Mouse (Mus musculus) limb, embryonic 11.5 days (tissue): ENCODE results near the gene Pnliprp1. TPM values are rescaled to one million over a fixed set of nuclear protein-coding genes. Genes with fewer than 3 reads are reported as not detected.

Experiments
- ATAC-seq: fragments of 200-750 bp; cut with Nextera tagmentation; 2 replicates; pipeline ENCODE4 v1.8.0; 2017; ENCODE audit warnings: low read depth; ENCODE audit not compliant: insufficient number of reproducible peaks, low FRiP score, low TSS enrichment
- DNase-seq: peaks from one replicate; pipeline ENCODE4 v3.0.0-alpha.2; 2015; ENCODE audit warnings: low spot score
- H3K27ac ChIP-seq: fragments of 300-500 bp; sonication (generic); replicated peaks from 2 replicates; pipeline ENCODE4 v1.5.1; 2014; ENCODE audit warnings: low read depth, mild to moderate bottlenecking, low read length
- H3K27me3 ChIP-seq: fragments of 300-500 bp; sonication (generic); 2 replicates; pipeline ENCODE4 v1.6.1; 2014; ENCODE audit warnings: mild to moderate bottlenecking, low read length, mixed read lengths; ENCODE audit not compliant: control insufficient read depth, insufficient read depth
- H3K36me3 ChIP-seq: fragments of 300-500 bp; sonication (generic); 2 replicates; pipeline ENCODE4 v1.6.1; 2014; ENCODE audit warnings: mild to moderate bottlenecking, low read length, moderate library complexity, mixed read lengths; ENCODE audit not compliant: control insufficient read depth, insufficient read depth
- H3K4me1 ChIP-seq: fragments of 300-500 bp; sonication (generic); 2 replicates; pipeline ENCODE4 v1.6.1; 2014; ENCODE audit warnings: low read length, mixed read lengths; ENCODE audit not compliant: control insufficient read depth, insufficient read depth
- H3K4me2 ChIP-seq: fragments of 300-500 bp; sonication (generic); 2 replicates; pipeline ENCODE4 v1.6.1; 2014; ENCODE audit warnings: low read depth, mild to moderate bottlenecking, moderate library complexity; ENCODE audit not compliant: severe bottlenecking
- H3K4me3 ChIP-seq: fragments of 300-500 bp; sonication (generic); 2 replicates; pipeline ENCODE4 v1.5.1; 2014; ENCODE audit warnings: low read depth, low read length
- H3K9ac ChIP-seq: fragments of 300-500 bp; sonication (generic); 2 replicates; pipeline ENCODE4 v1.6.1; 2014; ENCODE audit warnings: mild to moderate bottlenecking, low read length
- H3K9me3 ChIP-seq: fragments of 300-500 bp; sonication (generic); 2 replicates; pipeline ENCODE4 v1.6.1; 2016; ENCODE audit warnings: low read length; ENCODE audit not compliant: control insufficient read depth
- WGBS: fragments of 180-500 bp; shearing (Covaris S2); extraction: QIAGEN DNeasy Blood & Tissue Kit; methylation state at CpG from one replicate; pipeline ENCODE4 v1.1.7; 2014; 5-methylcytosine and 5-hydroxymethylcytosine counted together
- polyA plus RNA-seq: library from polyadenylated mRNA; unstranded; fragments of >200 nt; fragmentation: Nextera tagmentation; extraction: Ambion mirVana; gene quantifications from 2 replicates; pipeline ENCODE4 v1.2.1, GENCODE M21; 2014

Pnliprp1 gene
- polyA plus RNA-seq, 1 experiment from 2014 or later = not detected

- DNase-seq (no peak), ATAC-seq (no peak)
- no peaks in the 10 kb centered on the region for H3K4me1 ChIP-seq
- 55% methylated on average over 5 of the region's 5 CpGs for WGBS
- no peak overlapping the region for H3K27ac ChIP-seq
- no peaks in the 10 kb centered on the region for H3K27me3 ChIP-seq
- H3K4me3 ChIP-seq = no peak overlapping the region
- H3K9ac ChIP-seq = no peak overlapping the region
- no peak overlapping the region for H3K4me2 ChIP-seq
- no peaks in the 10 kb centered on the region for H3K9me3 ChIP-seq
- H3K36me3 ChIP-seq = no peaks in the 10 kb centered on the region
These were observed 931 bp upstream of the Pnliprp1 start for GRCm38 (mm10) chr19:58727756-58728155.

- H3K4me2 ChIP-seq = no peak overlapping the region
- H3K9ac ChIP-seq = no peak overlapping the region
- ATAC-seq = no peak
- H3K27me3 ChIP-seq = no peaks in the 10 kb centered on the region
- no peak for DNase-seq
- H3K9me3 ChIP-seq = no peaks in the 10 kb centered on the region
- H3K27ac ChIP-seq = no peak overlapping the region
- WGBS = 82% methylated on average over 6 of the region's 6 CpGs
- H3K36me3 ChIP-seq = no peaks in the 10 kb centered on the region
- no peaks in the 10 kb centered on the region for H3K4me1 ChIP-seq
- no peak overlapping the region for H3K4me3 ChIP-seq
These were observed 4.5 kb downstream of the Pnliprp1 start for GRCm38 (mm10) chr19:58733216-58733615.

GRCm38 (mm10) chr19:58738111-58738510, 9.4 kb downstream of the Pnliprp1 start:
- Histone ChIP-seq H3K27ac (no peak overlapping the region), H3K9ac (no peak overlapping the region), H3K4me3 (no peak overlapping the region), H3K36me3 (no peaks in the 10 kb centered on the region), H3K27me3 (no peaks in the 10 kb centered on the region), H3K4me1 (no peaks in the 10 kb centered on the region), H3K9me3 (no peaks in the 10 kb centered on the region), H3K4me2 (no peak overlapping the region)
- ATAC-seq = no peak
- no peak for DNase-seq
- WGBS = 85% methylated on average over 4 of the region's 4 CpGs

- Histone ChIP-seq H3K9me3 (no peaks in the 10 kb centered on the region), H3K4me1 (no peaks in the 10 kb centered on the region)
- WGBS = 84% methylated on average over 6 of the region's 6 CpGs
These were observed 12.3 kb downstream of the Pnliprp1 start for GRCm38 (mm10) chr19:58741036-58741435.

GRCm38 (mm10) chr19:58742711-58743110, 14.0 kb downstream of the Pnliprp1 start:
- Histone ChIP-seq H3K9ac (no peak overlapping the region), H3K4me3 (no peak overlapping the region), H3K4me2 (no peak overlapping the region), H3K27ac (no peak overlapping the region), H3K4me1 (no peaks in the 10 kb centered on the region), H3K36me3 (no peaks in the 10 kb centered on the region), H3K9me3 (no peaks in the 10 kb centered on the region), H3K27me3 (no peaks in the 10 kb centered on the region)
- no peak for DNase-seq
- WGBS = 87% methylated on average over 4 of the region's 4 CpGs
- ATAC-seq = no peak

More at GRCm38 (mm10) chr19:58741036-58741435, 12.3 kb downstream of the Pnliprp1 start:
- Histone ChIP-seq H3K36me3 (no peaks in the 10 kb centered on the region), H3K4me3 (no peak overlapping the region), H3K4me2 (no peak overlapping the region), H3K9ac (no peak overlapping the region), H3K27ac (no peak overlapping the region), H3K27me3 (no peaks in the 10 kb centered on the region)
- DNase-seq = no peak
- ATAC-seq = no peak

GRCm38 (mm10) chr19:58743736-58744135, 15.0 kb downstream of the Pnliprp1 start:
- ATAC-seq = no peak
- no peaks in the 10 kb centered on the region for H3K4me1 ChIP-seq
- no peak overlapping the region for H3K27ac ChIP-seq
- H3K4me3 ChIP-seq = no peak overlapping the region
- H3K9me3 ChIP-seq = no peaks in the 10 kb centered on the region
- no peak overlapping the region for H3K4me2 ChIP-seq
- no peak for DNase-seq
- H3K9ac ChIP-seq = no peak overlapping the region
- H3K36me3 ChIP-seq = no peaks in the 10 kb centered on the region
- H3K27me3 ChIP-seq = no peaks in the 10 kb centered on the region
- WGBS = 40% methylated on average over 4 of the region's 4 CpGs

GRCm38 (mm10) chr19:58747498-58748000, 18.9 kb downstream of the Pnliprp1 start:
- H3K4me2 ChIP-seq = no peak overlapping the region
- H3K9ac ChIP-seq = no peak overlapping the region
- ATAC-seq = no peak
- no peaks in the 10 kb centered on the region for H3K4me1 ChIP-seq
- 88% methylated on average over 9 of the region's 9 CpGs for WGBS
- H3K9me3 ChIP-seq = no peaks in the 10 kb centered on the region
- no peak overlapping the region for H3K27ac ChIP-seq
- no peak overlapping the region for H3K4me3 ChIP-seq
- H3K36me3 ChIP-seq = no peaks in the 10 kb centered on the region
- no peak for DNase-seq
- H3K27me3 ChIP-seq = no peaks in the 10 kb centered on the region

GRCm38 (mm10) chr19:58750822-58751221, 22.1 kb downstream of the Pnliprp1 start:
- Histone ChIP-seq H3K9ac (no peak overlapping the region), H3K4me2 (no peak overlapping the region), H3K4me3 (no peak overlapping the region), H3K27me3 (no peaks in the 10 kb centered on the region), H3K9me3 (no peaks in the 10 kb centered on the region), H3K36me3 (no peaks in the 10 kb centered on the region), H3K4me1 (no peaks in the 10 kb centered on the region), H3K27ac (no peak overlapping the region)
- ATAC-seq (no peak), DNase-seq (no peak)
- WGBS = 84% methylated on average over 2 of the region's 2 CpGs

- Histone ChIP-seq H3K9ac (no peak overlapping the region), H3K27me3 (no peaks in the 10 kb centered on the region), H3K27ac (no peak overlapping the region), H3K9me3 (no peaks in the 10 kb centered on the region), H3K4me3 (no peak overlapping the region), H3K4me1 (no peaks in the 10 kb centered on the region), H3K36me3 (no peaks in the 10 kb centered on the region), H3K4me2 (no peak overlapping the region)
- DNase-seq (no peak), ATAC-seq (no peak)
- 89% methylated on average over 2 of the region's 2 CpGs for WGBS
These were observed 22.8 kb downstream of the Pnliprp1 start for GRCm38 (mm10) chr19:58751504-58751903.
